Mouse (Mus musculus): ENCODE data around the gene Snx9.

Gene Snx9

DNA sequence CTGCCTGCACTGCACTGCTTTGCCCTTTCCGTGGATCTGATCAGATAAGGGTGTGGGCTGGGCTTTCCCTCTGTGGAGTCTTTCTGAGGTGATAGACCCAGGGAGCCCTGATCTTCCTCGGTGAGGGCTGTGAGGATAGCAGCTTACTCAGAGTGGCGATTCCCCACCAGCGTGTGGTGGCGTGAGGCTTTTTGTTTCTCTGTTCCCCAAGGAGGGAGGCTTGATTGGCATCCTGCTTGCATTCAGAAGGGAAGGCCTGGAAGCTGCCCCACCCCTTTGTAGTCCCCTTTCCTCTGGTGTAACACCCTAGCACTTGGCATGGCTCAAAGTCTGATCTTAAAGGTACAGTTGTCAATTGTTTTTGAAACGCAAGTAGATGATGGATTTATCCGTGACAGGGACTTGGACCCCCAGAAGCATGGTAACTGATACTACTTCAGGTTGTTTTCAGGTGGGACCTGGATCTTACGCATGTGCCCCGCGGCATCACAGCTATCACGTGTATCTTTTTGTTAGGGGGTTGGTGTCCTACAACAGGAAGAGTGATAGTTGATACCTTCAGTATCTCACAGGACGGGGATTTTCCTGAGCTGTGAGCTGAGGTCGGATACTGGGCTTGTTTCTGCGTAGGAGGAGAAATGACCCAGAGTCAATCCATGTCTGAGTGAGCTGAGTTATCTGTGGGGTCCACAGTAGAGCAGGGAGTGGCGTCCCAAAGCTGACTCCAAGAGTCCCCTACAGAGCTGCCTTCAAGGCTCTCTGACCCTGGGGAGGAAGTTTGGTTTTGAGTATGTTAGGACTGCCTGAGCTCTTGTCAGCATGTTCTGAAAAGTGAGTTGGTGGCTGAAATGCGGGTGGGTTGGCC lies 136.2 kb downstream of the Snx9 start:
- Histone ChIP-seq H3K36me3 (ENCODE audit: insufficient read depth, low read length) (0 out of 2 replicates have a peak, but pooled peaks cover 5% of the 10 kb centered on the region), H3K4me3 (replicated peaks; ENCODE audit: low read length) (peak overlapping the region; percentile 69), H3K4me1 (replicated peaks; ENCODE audit: low read depth, low read length) (peaks cover 90% of the 10 kb centered on the region), H3K27me3 (ENCODE audit: insufficient read depth, low read length) (no peaks in the 10 kb centered on the region; the same call in none of the 2 replicates), H3K9me3 (ENCODE audit: low read length) (no peaks in the 10 kb centered on the region)
- no peak for TF ChIP-seq CTCF (conservative IDR thresholded peaks at IDR 0.05; ENCODE audit: low read length)
- TF ChIP-seq POU5F1 (IDR thresholded peaks at IDR 0.05; ENCODE audit: borderline replicate concordance, low read length), result no peak
- TF ChIP-seq NANOG (IDR thresholded peaks at IDR 0.05; ENCODE audit: borderline replicate concordance, low read length), result no peak

DNA sequence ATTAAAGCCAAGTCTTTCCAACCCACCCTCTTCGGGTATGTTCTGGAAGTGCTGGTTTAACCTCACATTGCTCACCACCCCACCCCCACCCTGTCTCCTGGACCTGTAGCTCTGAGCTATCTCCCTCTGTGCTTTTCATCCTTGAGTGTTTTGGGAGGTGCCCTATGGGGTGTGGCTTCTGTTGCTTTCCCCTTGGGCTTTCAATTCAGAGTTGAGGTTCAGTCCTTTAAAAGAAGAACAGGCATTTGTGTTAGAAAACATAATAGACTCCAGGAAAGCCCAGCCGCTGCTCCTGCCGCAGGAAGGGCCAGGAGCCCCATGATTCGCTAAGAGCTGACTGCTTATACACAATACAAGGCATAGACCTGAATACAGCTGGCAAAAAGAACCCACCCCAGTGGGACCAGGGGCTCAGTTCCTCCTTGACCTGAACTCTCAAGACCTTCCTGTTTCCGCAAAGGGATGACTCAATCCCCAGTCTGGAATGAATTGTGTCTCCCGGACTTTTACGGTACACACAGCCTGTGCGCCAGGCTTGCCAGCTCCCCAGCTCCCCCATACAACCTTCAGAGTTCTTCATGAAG lies 136.9 kb downstream of the Snx9 start:
- TF ChIP-seq NANOG (IDR thresholded peaks at IDR 0.05; ENCODE audit: borderline replicate concordance, low read length) (no peak), CTCF (conservative IDR thresholded peaks at IDR 0.05; ENCODE audit: low read length) (no peak), POU5F1 (IDR thresholded peaks at IDR 0.05; ENCODE audit: borderline replicate concordance, low read length) (no peak)
- Histone ChIP-seq H3K9me3 (ENCODE audit: low read length) (no peaks in the 10 kb centered on the region), H3K4me1 (replicated peaks; ENCODE audit: low read depth, low read length) (peaks cover 91% of the 10 kb centered on the region), H3K27me3 (ENCODE audit: insufficient read depth, low read length) (no peaks in the 10 kb centered on the region; the same call in none of the 2 replicates), H3K36me3 (ENCODE audit: insufficient read depth, low read length) (0 out of 2 replicates have a peak, but pooled peaks cover 5% of the 10 kb centered on the region), H3K4me3 (replicated peaks; ENCODE audit: low read length) (peak overlapping the region; percentile 69)

- Histone ChIP-seq H3K27me3 (ENCODE audit: insufficient read depth, low read length) (no peaks in the 10 kb centered on the region; the same call in none of the 2 replicates), H3K9me3 (ENCODE audit: low read length) (no peaks in the 10 kb centered on the region), H3K4me3 (replicated peaks; ENCODE audit: low read length) (peak overlapping the region; percentile 69), H3K4me1 (replicated peaks; ENCODE audit: low read depth, low read length) (peaks cover 92% of the 10 kb centered on the region), H3K36me3 (ENCODE audit: insufficient read depth, low read length) (0 out of 2 replicates have a peak, but pooled peaks cover 5% of the 10 kb centered on the region)
- TF ChIP-seq CTCF (conservative IDR thresholded peaks at IDR 0.05; ENCODE audit: low read length), result no peak
- no peak for TF ChIP-seq POU5F1 (IDR thresholded peaks at IDR 0.05; ENCODE audit: borderline replicate concordance, low read length)
- no peak for TF ChIP-seq NANOG (IDR thresholded peaks at IDR 0.05; ENCODE audit: borderline replicate concordance, low read length)
These were observed 137.5 kb downstream of the Snx9 start for GRCm38 (mm10) chr17:5978505-5979077.

GRCm38 (mm10) chr17:5980860-5981259 lies 139.7 kb downstream of the Snx9 start:
- peaks cover 93% of the 10 kb centered on the region for H3K4me1 ChIP-seq (replicated peaks; ENCODE audit: low read depth, low read length)
- H3K27me3 ChIP-seq (ENCODE audit: insufficient read depth, low read length), result no peaks in the 10 kb centered on the region; the same call in none of the 2 replicates
- H3K4me3 ChIP-seq (replicated peaks; ENCODE audit: low read length), result no peak overlapping the region; the same call in 1 of the 2 replicates
- H3K36me3 ChIP-seq (ENCODE audit: insufficient read depth, low read length), result 0 out of 2 replicates have a peak, but pooled peaks cover 5% of the 10 kb centered on the region
- H3K9me3 ChIP-seq (ENCODE audit: low read length), result no peaks in the 10 kb centered on the region
- TF ChIP-seq CTCF (conservative IDR thresholded peaks at IDR 0.05; ENCODE audit: low read length) (peak; percentile 31), POU5F1 (IDR thresholded peaks at IDR 0.05; ENCODE audit: borderline replicate concordance, low read length) (no peak)

Data from E14TG2a.4 (cell line).